Mouse (Mus musculus) embryonic facial prominence, embryonic 14.5 days (tissue): ENCODE data around the gene Cadm4. TPM values are rescaled to one million over a fixed set of nuclear protein-coding genes. Genes with fewer than 3 reads are reported as not detected.

Experiments used
- ATAC-seq: fragments of 200-750 bp; cut with Nextera tagmentation; 2 replicates; pipeline ENCODE4 v1.8.0; 2017; ENCODE audit warnings: low read depth, moderate number of reproducible peaks, moderate TSS enrichment
- DNase-seq: peaks from one replicate; pipeline ENCODE4 v3.0.0-alpha.2; 2015; ENCODE audit warnings: low spot score
- H3K27ac ChIP-seq: fragments of 300-500 bp; sonication (generic); replicated peaks from 2 replicates; pipeline ENCODE4 v1.5.1; 2014; ENCODE audit warnings: low read depth, mild to moderate bottlenecking, low read length, moderate library complexity
- H3K27me3 ChIP-seq: fragments of 300-500 bp; sonication (generic); replicated peaks from 2 replicates; pipeline ENCODE4 v1.6.1; 2014; ENCODE audit warnings: low read length; ENCODE audit not compliant: control insufficient read depth, insufficient read depth
- H3K36me3 ChIP-seq: fragments of 300-500 bp; sonication (generic); 2 replicates; pipeline ENCODE4 v1.6.1; 2014; ENCODE audit warnings: low read length, mixed read lengths; ENCODE audit not compliant: control insufficient read depth, insufficient read depth
- H3K4me1 ChIP-seq: fragments of 300-500 bp; sonication (generic); 2 replicates; pipeline ENCODE4 v1.6.1; 2014; ENCODE audit warnings: antibody characterized with exemption, low read length; ENCODE audit not compliant: control insufficient read depth, insufficient read depth
- H3K4me2 ChIP-seq: fragments of 300-500 bp; sonication (generic); 2 replicates; pipeline ENCODE4 v1.6.1; 2014; ENCODE audit warnings: low read depth, mild to moderate bottlenecking, low read length, moderate library complexity, mixed read lengths
- H3K4me3 ChIP-seq: fragments of 300-500 bp; sonication (generic); 2 replicates; pipeline ENCODE4 v1.5.1; 2014; ENCODE audit warnings: low read depth, mild to moderate bottlenecking, low read length
- H3K9ac ChIP-seq: fragments of 300-500 bp; sonication (generic); 2 replicates; pipeline ENCODE4 v1.6.1; 2014; ENCODE audit warnings: low read depth, mild to moderate bottlenecking, low read length, moderate library complexity, mixed read lengths
- H3K9me3 ChIP-seq: fragments of 300-500 bp; sonication (generic); 2 replicates; pipeline ENCODE4 v1.6.1; 2016; ENCODE audit warnings: low read length; ENCODE audit not compliant: control insufficient read depth
- WGBS: fragments of 180-500 bp; shearing (Covaris S2); extraction: QIAGEN DNeasy Blood & Tissue Kit; methylation state at CpG from one replicate; pipeline ENCODE4 v1.1.7; 2014; 5-methylcytosine and 5-hydroxymethylcytosine counted together
- polyA plus RNA-seq: library from polyadenylated mRNA; unstranded; fragments of >200 nt; fragmentation: Nextera tagmentation; extraction: Ambion mirVana; gene quantifications from 2 replicates; pipeline ENCODE4 v1.2.1, GENCODE M21; 2014

Cadm4 gene
- polyA plus RNA-seq, 1 experiment from 2014 or later = 2.8 TPM

DNA sequence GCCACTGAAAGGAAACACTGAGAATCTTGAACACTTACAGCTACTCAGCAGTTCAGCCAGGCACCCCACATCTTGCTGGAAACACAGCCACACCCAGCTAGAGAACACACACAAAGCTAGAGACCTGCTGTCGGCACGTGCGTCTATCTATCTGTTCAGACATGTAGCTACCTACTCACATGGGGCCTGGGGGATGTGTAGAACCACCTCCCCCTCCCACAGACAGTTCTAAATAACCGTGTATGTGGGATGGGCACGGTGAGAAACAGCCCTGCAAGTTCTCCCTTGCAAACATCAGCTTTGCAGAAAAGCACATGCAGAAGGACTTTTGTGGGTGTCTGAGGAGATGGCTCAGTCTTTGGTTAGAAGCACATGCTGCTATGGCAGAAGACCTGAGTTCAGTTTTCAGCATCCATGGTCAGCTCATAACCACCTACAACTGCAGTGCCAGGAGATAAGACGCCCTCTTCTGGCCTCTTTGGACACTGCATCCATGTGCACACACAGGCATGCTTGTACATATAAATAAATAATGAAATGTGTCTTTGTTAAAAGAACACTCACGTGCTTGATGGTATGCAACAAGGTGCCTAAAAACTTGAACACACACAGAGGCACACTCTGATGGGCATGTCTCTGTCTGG lies 35.0 kb upstream of the Cadm4 start:
- H3K27me3 ChIP-seq = no peaks in the 10 kb centered on the region
- no peaks in the 10 kb centered on the region for H3K36me3 ChIP-seq
- no peak overlapping the region for H3K9ac ChIP-seq
- ATAC-seq (peak; percentile 65), DNase-seq (peak; percentile 62)
- H3K4me3 ChIP-seq = no peak overlapping the region
- no peak overlapping the region for H3K4me2 ChIP-seq
- H3K4me1 ChIP-seq = no peaks in the 10 kb centered on the region
- no peak overlapping the region for H3K27ac ChIP-seq
- H3K9me3 ChIP-seq = no peaks in the 10 kb centered on the region
- WGBS = 68% methylated on average over 7 of the region's 7 CpGs

GRCm38 (mm10) chr7:24448782-24449517 lies 32.9 kb upstream of the Cadm4 start:
- no peak for ATAC-seq
- no peak overlapping the region for H3K4me2 ChIP-seq
- H3K27ac ChIP-seq = no peak overlapping the region
- H3K9me3 ChIP-seq = no peaks in the 10 kb centered on the region
- H3K4me1 ChIP-seq = no peaks in the 10 kb centered on the region
- 52% methylated on average over 14 of the region's 14 CpGs for WGBS
- H3K4me3 ChIP-seq = no peak overlapping the region
- peak; percentile 36 for DNase-seq
- H3K27me3 ChIP-seq = no peaks in the 10 kb centered on the region
- no peaks in the 10 kb centered on the region for H3K36me3 ChIP-seq
- no peak overlapping the region for H3K9ac ChIP-seq

DNA sequence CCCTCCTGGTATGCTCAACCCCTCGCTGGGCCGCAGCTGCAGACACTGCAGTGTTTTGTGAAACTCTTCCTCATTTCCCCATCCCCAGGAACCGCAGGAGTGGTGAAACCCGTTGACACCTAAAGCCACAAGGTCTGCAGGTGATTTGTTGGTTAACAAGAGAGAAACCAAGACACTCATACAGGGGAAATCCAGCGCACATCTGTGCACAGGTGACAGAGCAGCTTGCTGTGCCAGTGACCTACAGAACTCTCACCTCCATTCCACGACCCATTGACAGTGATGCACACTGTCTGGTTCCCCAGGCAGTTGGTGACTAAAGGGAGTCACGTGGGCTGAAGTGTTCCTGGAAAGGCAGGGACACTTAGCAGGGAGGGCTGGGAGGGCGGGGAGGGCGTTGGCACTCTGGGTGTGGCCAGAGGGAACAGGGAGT lies 31.2 kb upstream of the Cadm4 start:
- WGBS = 55% methylated on average over 7 of the region's 9 CpGs
- Histone ChIP-seq H3K9ac (no peak overlapping the region), H3K4me3 (no peak overlapping the region), H3K27me3 (no peaks in the 10 kb centered on the region), H3K4me1 (no peaks in the 10 kb centered on the region), H3K36me3 (no peaks in the 10 kb centered on the region), H3K27ac (no peak overlapping the region), H3K4me2 (no peak overlapping the region), H3K9me3 (no peaks in the 10 kb centered on the region)
- DNase-seq (no peak), ATAC-seq (no peak)

- H3K27ac ChIP-seq = no peak within 1 kb of the TSS
- no peaks in the 10 kb centered on the region for H3K27me3 ChIP-seq
- H3K9me3 ChIP-seq = no peaks in the 10 kb centered on the region
- 76% methylated on average over 9 of the region's 9 CpGs for WGBS
- ATAC-seq (no peak), DNase-seq (no peak)
- no peaks in the 10 kb centered on the region for H3K36me3 ChIP-seq
- no peak within 1 kb of the TSS for H3K4me3 ChIP-seq
- no peaks in the 10 kb centered on the region for H3K4me1 ChIP-seq
- H3K9ac ChIP-seq = no peak within 1 kb of the TSS
- no peak within 1 kb of the TSS for H3K4me2 ChIP-seq
These were observed 29.9 kb upstream of the Cadm4 start, which contains the start of gene Irgc1 for GRCm38 (mm10) chr7:24451855-24452311. Gene Irgc1 (minus strand): TSS chr7:24452297.

- ATAC-seq (no peak), DNase-seq (no peak)
- Histone ChIP-seq H3K27me3 (no peaks in the 10 kb centered on the region), H3K4me2 (no peak overlapping the region), H3K36me3 (no peaks in the 10 kb centered on the region), H3K4me3 (no peak overlapping the region), H3K9ac (no peak overlapping the region), H3K4me1 (no peaks in the 10 kb centered on the region), H3K27ac (no peak overlapping the region), H3K9me3 (no peaks in the 10 kb centered on the region)
- 76% methylated on average over 2 of the region's 2 CpGs for WGBS
These were observed 27.6 kb upstream of the Cadm4 start for GRCm38 (mm10) chr7:24454199-24454598.

DNA sequence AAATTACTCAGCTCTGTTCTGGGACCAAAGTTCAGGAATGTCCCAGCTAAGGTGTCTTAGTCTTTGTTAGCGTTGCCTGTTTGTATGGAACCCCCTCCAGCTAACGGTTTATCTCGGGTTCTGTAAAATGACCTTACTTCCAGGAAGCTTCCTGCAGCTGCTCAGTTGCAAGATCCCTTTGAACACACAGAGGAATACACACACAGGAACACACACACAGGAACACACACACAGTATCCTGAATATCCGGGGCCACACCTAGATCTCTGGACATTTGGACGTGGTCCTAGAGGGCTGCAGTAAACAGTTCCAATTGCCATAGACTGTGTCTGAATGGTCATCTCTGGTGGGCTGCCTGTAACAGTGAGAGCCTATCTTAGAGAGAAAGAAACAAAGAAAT lies 26.1 kb upstream of the Cadm4 start:
- H3K27ac ChIP-seq = no peak overlapping the region
- no peak for ATAC-seq
- H3K9ac ChIP-seq = no peak overlapping the region
- no peak for DNase-seq
- H3K9me3 ChIP-seq = no peaks in the 10 kb centered on the region
- no peak overlapping the region for H3K4me3 ChIP-seq
- H3K4me1 ChIP-seq = no peaks in the 10 kb centered on the region
- WGBS = 75% methylated on average over 5 of the region's 5 CpGs
- H3K27me3 ChIP-seq = no peaks in the 10 kb centered on the region
- H3K36me3 ChIP-seq = no peaks in the 10 kb centered on the region
- H3K4me2 ChIP-seq = no peak overlapping the region

DNA sequence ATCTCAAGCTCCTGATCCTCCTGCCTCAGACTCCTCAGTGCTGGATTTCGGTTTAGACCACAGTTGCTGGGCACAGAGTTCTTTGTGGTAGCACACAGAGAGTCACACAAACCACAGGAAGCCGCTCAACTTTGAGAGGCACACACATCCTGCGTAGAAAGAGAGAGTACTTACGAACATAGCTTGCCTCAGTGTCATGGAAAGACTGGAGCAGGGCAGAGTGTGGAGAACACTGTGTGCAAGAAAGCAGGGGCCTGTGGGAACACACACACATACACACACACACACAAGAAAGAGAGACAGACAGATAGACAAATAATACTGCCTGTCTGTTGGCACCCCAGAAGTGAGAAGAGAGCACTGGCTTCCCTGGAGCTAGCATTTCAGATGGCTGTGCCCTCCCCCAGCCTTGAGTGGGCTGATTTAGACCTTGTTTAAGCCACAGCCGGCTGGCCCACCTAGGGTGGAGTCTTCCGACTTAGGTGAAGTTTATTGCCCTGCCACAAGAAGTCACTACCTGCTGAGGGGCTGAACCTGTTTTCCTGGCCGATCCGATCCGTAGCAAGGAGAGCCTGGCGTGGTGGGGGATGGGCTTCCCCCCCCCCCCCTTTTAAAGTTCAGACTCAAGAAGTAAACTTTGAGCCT lies 24.0 kb upstream of the Cadm4 start:
- Histone ChIP-seq H3K4me1 (peaks cover 11% of the 10 kb centered on the region), H3K4me2 (no peak overlapping the region), H3K27me3 (no peaks in the 10 kb centered on the region), H3K27ac (no peak overlapping the region), H3K4me3 (no peak overlapping the region), H3K9ac (no peak overlapping the region), H3K9me3 (no peaks in the 10 kb centered on the region), H3K36me3 (no peaks in the 10 kb centered on the region)
- DNase-seq (no peak), ATAC-seq (no peak)
- 64% methylated on average over 10 of the region's 10 CpGs for WGBS

DNA sequence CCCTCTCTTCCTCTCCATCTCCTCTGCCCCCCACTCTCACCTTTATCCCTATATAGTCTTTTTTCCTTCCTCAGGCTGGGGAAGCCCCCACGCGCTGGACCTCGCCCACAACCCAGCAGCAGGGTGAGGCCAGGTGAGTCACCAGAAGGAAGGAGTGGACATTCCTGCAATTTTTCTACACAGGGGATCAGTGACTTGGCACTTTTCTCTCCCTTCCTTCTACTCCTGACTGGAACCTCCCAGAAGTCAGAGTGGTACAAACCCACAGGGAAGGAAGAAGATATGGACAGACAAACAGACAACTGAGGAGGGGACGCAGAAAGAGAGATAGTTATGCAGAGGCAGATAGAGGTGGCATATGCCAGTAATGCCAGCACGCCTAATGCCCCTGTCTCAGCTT lies 22.4 kb upstream of the Cadm4 start:
- H3K9me3 ChIP-seq = no peaks in the 10 kb centered on the region
- no peak overlapping the region for H3K4me3 ChIP-seq
- H3K4me1 ChIP-seq = peaks cover 14% of the 10 kb centered on the region
- no peaks in the 10 kb centered on the region for H3K36me3 ChIP-seq
- 77% methylated on average over 5 of the region's 5 CpGs for WGBS
- ATAC-seq (no peak), DNase-seq (no peak)
- H3K27ac ChIP-seq = no peak overlapping the region
- no peak overlapping the region for H3K9ac ChIP-seq
- H3K4me2 ChIP-seq = no peak overlapping the region
- H3K27me3 ChIP-seq = no peaks in the 10 kb centered on the region
